Mouse (Mus musculus): ENCODE results near the gene Med13l. TPM values are rescaled to one million over a fixed set of nuclear protein-coding genes. Genes with fewer than 3 reads are reported as not detected.

Gene Med13l
- total and polyA plus RNA-seq, 2 experiments from 2014 or later = 10.5 to 29.5 TPM

DNA sequence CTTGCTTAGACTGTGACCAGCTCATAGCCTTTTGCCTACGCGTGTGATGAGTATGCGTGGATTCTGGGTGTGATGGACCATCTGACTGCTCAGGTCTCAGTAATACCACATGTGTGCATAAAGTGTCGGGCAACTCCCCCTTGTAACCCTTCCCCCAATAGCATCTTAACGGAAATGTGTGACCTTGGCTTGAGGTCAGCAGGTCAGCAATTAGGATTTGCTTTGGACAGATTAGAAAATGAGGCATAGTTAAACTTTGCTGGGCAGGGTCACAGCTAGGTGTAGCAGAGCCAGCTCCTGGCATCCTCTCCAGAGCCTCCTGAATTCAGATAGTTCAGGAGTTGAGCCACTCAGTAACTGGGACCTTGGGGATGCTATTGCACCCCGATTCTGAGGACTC is 1.6 kb upstream of the Med13l start:
- 87% methylated on average over 6 of the region's 6 CpGs for WGBS
- no peak overlapping the region for H3K4me3 ChIP-seq (ENCODE audit: low read depth, low read length)
- ATAC-seq (ENCODE audit: low FRiP score) = no peak
- no peaks in the 10 kb centered on the region for H3K27me3 ChIP-seq (ENCODE audit: insufficient read depth, low read length)
- no peak overlapping the region for H3K27ac ChIP-seq (ENCODE audit: low read depth, low read length)
- H3K4me2 ChIP-seq (ENCODE audit: low read depth, low read length, poor library complexity, severe bottlenecking) = no peak overlapping the region
- TF ChIP-seq CTCF (IDR thresholded peaks at IDR 0.05) = no peak
- H3K9me3 ChIP-seq (ENCODE audit: low read length) = no peaks in the 10 kb centered on the region
- DNase-seq (ENCODE audit: low spot score) = no peak
- H3K9ac ChIP-seq (replicated peaks; ENCODE audit: low read length, poor library complexity, severe bottlenecking) = no peak overlapping the region
- H3K36me3 ChIP-seq (ENCODE audit: insufficient read depth, low read length) = no peaks in the 10 kb centered on the region
- H3K4me1 ChIP-seq (ENCODE audit: insufficient read depth, low read length) = peaks cover 3% of the 10 kb centered on the region; the same call in 1 of the 2 replicates

DNA sequence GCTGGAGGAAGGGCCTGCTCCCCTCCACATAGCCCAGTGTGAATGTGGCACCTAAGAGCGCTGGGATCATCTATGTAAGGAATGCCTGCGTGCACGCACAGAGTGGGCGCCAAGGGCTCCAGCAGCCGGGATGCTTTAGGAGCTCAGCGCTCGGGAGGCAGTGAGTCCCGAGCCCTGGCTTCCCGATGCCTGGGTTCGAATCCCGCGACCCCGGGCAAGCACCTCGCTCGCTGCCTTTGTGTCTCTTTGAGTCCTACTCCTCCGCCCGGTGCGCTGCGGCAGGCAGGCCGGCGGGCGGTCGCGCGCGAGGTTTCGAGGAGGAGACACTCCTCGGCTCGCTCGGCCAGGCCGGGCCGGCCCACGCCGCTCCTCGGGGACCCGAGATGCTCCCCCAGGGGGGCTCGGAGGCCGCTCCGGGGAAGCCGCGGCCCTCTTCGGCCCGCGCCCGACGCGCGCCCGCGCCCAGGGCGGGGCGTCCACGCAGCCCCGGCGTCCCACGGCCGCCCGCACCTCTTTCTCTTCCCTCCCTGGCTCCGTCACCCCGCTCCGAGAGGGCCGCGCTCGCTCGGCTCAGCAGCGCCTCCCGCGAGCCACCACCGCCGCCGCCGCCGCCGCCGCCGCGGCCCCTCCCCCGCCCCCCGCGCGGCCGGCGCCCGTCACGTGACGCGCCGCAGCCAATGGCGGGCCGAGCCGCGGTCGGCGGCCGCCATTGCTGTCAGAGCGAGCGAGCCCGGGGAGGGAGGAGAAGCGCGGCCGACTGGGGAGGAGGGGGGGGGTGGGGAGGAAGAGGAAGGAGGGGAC is 695 bp upstream of the Med13l start:
- peak; percentile 18; the same call in 1 of the 2 replicates for TF ChIP-seq CTCF (IDR thresholded peaks at IDR 0.05)
- peak overlapping the region; percentile 72 for H3K4me2 ChIP-seq (ENCODE audit: low read depth, low read length, poor library complexity, severe bottlenecking)
- H3K9me3 ChIP-seq (ENCODE audit: low read length) = no peaks in the 10 kb centered on the region
- ATAC-seq (ENCODE audit: low FRiP score) (peak; percentile 90), DNase-seq (ENCODE audit: low spot score) (peak; percentile 93)
- H3K9ac ChIP-seq (replicated peaks; ENCODE audit: low read length, poor library complexity, severe bottlenecking) = peak overlapping the region; percentile 96
- peaks cover 6% of the 10 kb centered on the region; the same call in 1 of the 2 replicates for H3K4me1 ChIP-seq (ENCODE audit: insufficient read depth, low read length)
- peak overlapping the region; percentile 86 for H3K4me3 ChIP-seq (ENCODE audit: low read depth, low read length)
- WGBS = under 1% methylated on average over 31 of the region's 101 CpGs
- peak overlapping the region; percentile 99 for H3K27ac ChIP-seq (ENCODE audit: low read depth, low read length)
- no peaks in the 10 kb centered on the region for H3K36me3 ChIP-seq (ENCODE audit: insufficient read depth, low read length)
- no peaks in the 10 kb centered on the region for H3K27me3 ChIP-seq (ENCODE audit: insufficient read depth, low read length)

DNA sequence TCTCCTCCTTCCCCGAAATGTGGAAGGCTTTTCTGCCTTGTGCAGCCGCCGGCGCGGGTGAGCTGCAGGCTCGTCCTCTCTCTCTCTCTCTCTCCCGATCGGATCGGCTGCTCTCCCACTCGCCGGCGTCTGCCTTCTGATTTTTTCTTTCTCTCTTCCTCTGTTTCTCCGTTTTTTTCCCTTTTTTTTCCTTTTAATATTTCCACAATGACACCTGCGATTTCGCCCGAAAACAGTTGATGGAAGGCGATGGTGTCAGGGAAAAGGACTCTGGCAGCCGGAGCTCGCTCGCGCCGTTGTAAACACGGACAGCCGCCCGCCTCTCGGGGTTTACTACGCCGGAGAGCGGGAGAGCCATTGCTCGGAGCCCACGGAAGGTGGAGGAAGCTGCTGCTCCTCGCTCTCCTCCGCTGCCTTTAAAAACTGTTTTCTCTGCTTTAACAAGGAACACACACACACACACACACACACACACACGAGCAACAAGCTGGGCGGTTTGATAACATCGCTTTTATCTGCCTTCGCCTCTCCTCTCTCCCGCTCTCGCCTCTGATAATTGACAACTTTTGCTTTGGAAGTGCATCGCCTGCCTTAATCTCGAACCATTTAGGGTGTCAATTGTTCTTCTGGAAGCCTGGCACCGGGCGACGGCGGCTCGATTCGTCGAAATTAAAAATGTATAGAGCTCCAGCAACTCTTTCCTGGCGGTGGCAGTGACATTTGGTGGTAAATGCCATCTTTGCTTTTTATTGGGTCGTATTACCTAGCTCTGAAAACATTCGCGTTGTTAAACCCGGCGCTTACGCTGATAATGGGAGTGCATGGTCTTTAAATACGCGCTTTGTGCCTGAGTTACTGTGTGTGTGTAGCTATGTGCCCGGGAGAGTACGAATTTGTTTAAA is 858 bp downstream of the Med13l start:
- 1% methylated on average over 54 of the region's 59 CpGs for WGBS
- Histone ChIP-seq H3K9ac (replicated peaks; ENCODE audit: low read length, poor library complexity, severe bottlenecking) (peak overlapping the region; percentile 96), H3K4me3 (ENCODE audit: low read depth, low read length) (peak overlapping the region; percentile 86), H3K36me3 (ENCODE audit: insufficient read depth, low read length) (no peaks in the 10 kb centered on the region), H3K4me2 (ENCODE audit: low read depth, low read length, poor library complexity, severe bottlenecking) (peak overlapping the region; percentile 72), H3K27me3 (ENCODE audit: insufficient read depth, low read length) (no peaks in the 10 kb centered on the region), H3K4me1 (ENCODE audit: insufficient read depth, low read length) (peaks cover 12% of the 10 kb centered on the region; the same call in 1 of the 2 replicates), H3K27ac (ENCODE audit: low read depth, low read length) (peak overlapping the region; percentile 99), H3K9me3 (ENCODE audit: low read length) (no peaks in the 10 kb centered on the region)
- no peak for ATAC-seq (ENCODE audit: low FRiP score)
- DNase-seq (ENCODE audit: low spot score) = peak; percentile 26
- no peak for TF ChIP-seq CTCF (IDR thresholded peaks at IDR 0.05)

DNA sequence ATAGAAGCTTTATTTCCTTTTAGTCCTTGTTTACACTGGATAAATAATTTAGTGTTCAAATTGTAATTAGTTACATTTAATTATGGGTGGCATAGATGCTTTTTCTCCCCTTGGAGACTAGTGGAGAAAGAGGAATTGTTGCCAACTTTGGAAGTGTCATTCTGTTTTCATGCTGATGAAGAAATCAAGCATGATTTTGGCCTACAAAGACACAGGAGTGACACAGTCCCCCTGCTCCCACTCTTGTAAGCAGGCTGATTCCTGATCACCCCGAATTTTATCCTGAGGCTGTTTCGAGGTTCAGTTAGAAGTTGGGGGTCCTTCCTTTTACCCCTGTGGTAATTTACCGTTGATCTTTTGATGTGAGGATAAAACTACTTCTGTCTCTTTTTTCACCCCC is 1.7 kb downstream of the Med13l start:
- WGBS = 35% methylated on average over 3 of the region's 3 CpGs
- H3K4me1 ChIP-seq (ENCODE audit: insufficient read depth, low read length) = peaks cover 12% of the 10 kb centered on the region; the same call in 1 of the 2 replicates

DNA sequence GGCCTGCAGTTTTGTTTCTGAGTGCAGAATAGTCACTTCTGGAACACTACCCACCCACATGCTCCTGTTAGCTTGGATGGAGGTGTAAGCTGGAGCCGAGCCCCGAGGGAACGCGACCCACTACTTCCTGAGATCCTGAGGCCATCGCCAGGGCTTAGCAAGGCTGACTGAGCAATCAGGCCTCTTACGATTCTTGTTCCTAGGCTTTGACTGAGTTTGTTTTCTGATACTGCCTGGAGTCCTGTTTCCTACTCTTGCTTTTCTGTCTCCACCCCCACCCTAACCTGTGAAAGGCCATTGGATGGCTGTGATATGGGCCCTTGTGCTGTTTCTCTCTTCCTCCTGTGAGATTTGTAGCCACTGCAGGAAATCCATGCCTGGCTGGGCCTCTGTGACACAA is 3.1 kb downstream of the Med13l start:
- Histone ChIP-seq H3K27me3 (ENCODE audit: insufficient read depth, low read length) (no peaks in the 10 kb centered on the region), H3K9me3 (ENCODE audit: low read length) (no peaks in the 10 kb centered on the region), H3K9ac (replicated peaks; ENCODE audit: low read length, poor library complexity, severe bottlenecking) (no peak overlapping the region), H3K4me1 (ENCODE audit: insufficient read depth, low read length) (peaks cover 15% of the 10 kb centered on the region; the same call in 1 of the 2 replicates), H3K4me2 (ENCODE audit: low read depth, low read length, poor library complexity, severe bottlenecking) (no peak overlapping the region; the same call in 1 of the 2 replicates), H3K4me3 (ENCODE audit: low read depth, low read length) (no peak overlapping the region), H3K36me3 (ENCODE audit: insufficient read depth, low read length) (no peaks in the 10 kb centered on the region), H3K27ac (ENCODE audit: low read depth, low read length) (no peak overlapping the region)
- no peak for DNase-seq (ENCODE audit: low spot score)
- no peak for ATAC-seq (ENCODE audit: low FRiP score)
- no peak for TF ChIP-seq CTCF (IDR thresholded peaks at IDR 0.05)
- WGBS = 44% methylated on average over 6 of the region's 6 CpGs

More for the DNA sequence above, 1.7 kb downstream of the Med13l start:
- Histone ChIP-seq H3K36me3 (ENCODE audit: insufficient read depth, low read length) (no peaks in the 10 kb centered on the region), H3K4me3 (ENCODE audit: low read depth, low read length) (peak overlapping the region; percentile 86), H3K4me2 (ENCODE audit: low read depth, low read length, poor library complexity, severe bottlenecking) (peak overlapping the region; percentile 72), H3K27me3 (ENCODE audit: insufficient read depth, low read length) (no peaks in the 10 kb centered on the region), H3K27ac (ENCODE audit: low read depth, low read length) (no peak overlapping the region), H3K9ac (replicated peaks; ENCODE audit: low read length, poor library complexity, severe bottlenecking) (peak overlapping the region; percentile 96), H3K9me3 (ENCODE audit: low read length) (no peaks in the 10 kb centered on the region)
- no peak for TF ChIP-seq CTCF (IDR thresholded peaks at IDR 0.05)
- DNase-seq (ENCODE audit: low spot score) = no peak
- no peak for ATAC-seq (ENCODE audit: low FRiP score)

Data from midbrain, postnatal 0 days (tissue).